Mouse (Mus musculus): ENCODE results near the gene Cep131.

- no peak for TF ChIP-seq CTCF (IDR thresholded peaks at IDR 0.05; ENCODE audit: low read depth, low read length)
- TF ChIP-seq POLR2A (IDR thresholded peaks at IDR 0.05; ENCODE audit: extremely low read depth, insufficient read depth, low read length) = no peak
Measured at GRCm38 (mm10) chr11:120055953-120056732, 30.5 kb downstream of the Cep131 start.

Data from liver, adult 2 months (tissue).